Mouse (Mus musculus) liver, postnatal 0 days (tissue): ENCODE results near the gene March2.

Source experiments
- CTCF ChIP-seq: sonication (generic); IDR thresholded peaks from 2 replicates; pipeline ENCODE4 v1.5.1; 2016; ENCODE audit warnings: antibody characterized with exemption, low read depth
- EP300 ChIP-seq: IDR thresholded peaks from 2 replicates; pipeline ENCODE4 v1.6.1; 2016; ENCODE audit warnings: antibody characterized with exemption, low read depth, mild to moderate bottlenecking

DNA sequence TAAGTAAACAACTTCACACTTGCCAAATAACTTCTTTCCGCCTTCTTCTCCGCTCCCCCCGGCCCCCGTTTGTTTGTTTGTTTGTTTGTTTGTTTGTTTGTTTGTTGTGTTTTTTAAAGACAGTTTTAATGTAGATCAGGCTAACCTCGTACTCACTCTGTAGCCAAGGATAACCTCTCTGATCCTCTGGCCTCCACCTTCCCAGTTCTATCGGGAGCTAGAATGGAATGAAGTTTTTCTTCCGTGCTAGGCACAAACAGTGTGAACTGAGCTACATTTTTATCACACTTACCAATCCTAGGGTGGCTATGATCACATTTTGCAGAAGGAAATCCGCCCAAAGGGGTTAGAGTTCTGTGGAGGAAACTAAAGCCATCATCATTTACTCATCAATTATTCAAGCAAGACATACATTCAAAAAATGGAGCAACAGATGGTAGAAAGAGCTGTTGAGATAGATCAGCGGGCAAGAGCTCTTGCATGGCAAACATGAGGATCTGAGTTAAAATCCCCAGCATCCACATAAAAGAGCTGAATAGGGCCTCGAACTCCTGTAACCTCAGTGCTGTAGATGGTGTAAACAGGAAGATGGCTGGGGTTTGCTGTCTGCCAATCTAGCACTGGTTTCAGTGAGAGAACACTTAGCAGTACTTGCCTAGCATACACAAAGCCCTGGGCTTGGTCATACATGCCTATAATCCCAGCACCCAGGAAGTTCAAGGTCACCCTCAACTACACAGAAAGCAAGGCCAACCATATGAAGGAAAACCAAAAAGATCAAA, 665 bp upstream of the March2 start:
- TF ChIP-seq CTCF = no peak
- peak; percentile 14; the same call in 1 of the 2 replicates for TF ChIP-seq EP300
